Mouse (Mus musculus): Measurements from ENCODE around the gene Osmr. TPM values are rescaled to one million over a fixed set of nuclear protein-coding genes. Genes with fewer than 3 reads are reported as not detected.

Gene Osmr
- 0.85 and 1.8 TPM in 2 replicates for polyA plus RNA-seq (2014; fragmentation: Nextera tagmentation; extraction: Ambion mirVana)

- 14% methylated on average over 16 of the region's 16 CpGs for WGBS
- DNase-seq (peak; percentile 9), ATAC-seq (ENCODE audit: low FRiP score, low TSS enrichment) (no peak)
- Histone ChIP-seq H3K27ac (replicated peaks; ENCODE audit: low read depth, low read length) (no peak within 1 kb of the TSS), H3K27me3 (ENCODE audit: control insufficient read depth, insufficient read depth, low read length) (peaks cover 20% of the 10 kb centered on the region), H3K9me3 (ENCODE audit: control insufficient read depth, low read length) (no peaks in the 10 kb centered on the region), H3K4me2 (ENCODE audit: low read length) (peak within 1 kb of the TSS; percentile 68), H3K36me3 (ENCODE audit: control insufficient read depth, insufficient read depth, low read length) (no peaks in the 10 kb centered on the region), H3K4me3 (replicated peaks; ENCODE audit: low read depth, low read length) (peak within 1 kb of the TSS; percentile 38), H3K9ac (replicated peaks; ENCODE audit: low read length) (peak within 1 kb of the TSS; percentile 34; the same call in 1 of the 2 replicates), H3K4me1 (ENCODE audit: control insufficient read depth, insufficient read depth, low read length) (peaks cover 11% of the 10 kb centered on the region)
Measured at GRCm38 (mm10) chr15:6874601-6875019, at the start of gene Osmr. Osmr (minus strand) TSS chr15:6874969.

- no peaks in the 10 kb centered on the region for H3K36me3 ChIP-seq (ENCODE audit: control insufficient read depth, insufficient read depth, low read length)
- H3K4me2 ChIP-seq (ENCODE audit: low read length): no peak overlapping the region
- H3K4me3 ChIP-seq (replicated peaks; ENCODE audit: low read depth, low read length): no peak overlapping the region
- H3K4me1 ChIP-seq (ENCODE audit: control insufficient read depth, insufficient read depth, low read length): no peaks in the 10 kb centered on the region
- H3K9me3 ChIP-seq (ENCODE audit: control insufficient read depth, low read length): no peaks in the 10 kb centered on the region
- WGBS: 81% methylated on average over 6 of the region's 6 CpGs
- no peak overlapping the region for H3K9ac ChIP-seq (replicated peaks; ENCODE audit: low read length)
- no peaks in the 10 kb centered on the region for H3K27me3 ChIP-seq (ENCODE audit: control insufficient read depth, insufficient read depth, low read length)
- H3K27ac ChIP-seq (replicated peaks; ENCODE audit: low read depth, low read length): no peak overlapping the region
- ATAC-seq (ENCODE audit: low FRiP score, low TSS enrichment) (no peak), DNase-seq (no peak)
Measured at GRCm38 (mm10) chr15:6919406-6919805, 44.6 kb upstream of the Osmr start.

- Histone ChIP-seq H3K4me1 (ENCODE audit: control insufficient read depth, insufficient read depth, low read length) (no peaks in the 10 kb centered on the region), H3K4me2 (ENCODE audit: low read length) (no peak overlapping the region), H3K27me3 (ENCODE audit: control insufficient read depth, insufficient read depth, low read length) (no peaks in the 10 kb centered on the region), H3K36me3 (ENCODE audit: control insufficient read depth, insufficient read depth, low read length) (no peaks in the 10 kb centered on the region), H3K9me3 (ENCODE audit: control insufficient read depth, low read length) (no peaks in the 10 kb centered on the region), H3K27ac (replicated peaks; ENCODE audit: low read depth, low read length) (no peak overlapping the region), H3K4me3 (replicated peaks; ENCODE audit: low read depth, low read length) (no peak overlapping the region), H3K9ac (replicated peaks; ENCODE audit: low read length) (no peak overlapping the region)
- ATAC-seq (ENCODE audit: low FRiP score, low TSS enrichment) (no peak), DNase-seq (no peak)
- WGBS: 94% methylated on average over 6 of the region's 6 CpGs
Measured at GRCm38 (mm10) chr15:6914163-6914562, 39.4 kb upstream of the Osmr start.

GRCm38 (mm10) chr15:6909669-6910068 lies 34.9 kb upstream of the Osmr start:
- Histone ChIP-seq H3K27me3 (ENCODE audit: control insufficient read depth, insufficient read depth, low read length) (no peaks in the 10 kb centered on the region), H3K9ac (replicated peaks; ENCODE audit: low read length) (0 out of 2 replicates have a peak overlapping the region, but pooled peaks have one; percentile 32), H3K36me3 (ENCODE audit: control insufficient read depth, insufficient read depth, low read length) (no peaks in the 10 kb centered on the region), H3K4me1 (ENCODE audit: control insufficient read depth, insufficient read depth, low read length) (no peaks in the 10 kb centered on the region), H3K4me2 (ENCODE audit: low read length) (peak overlapping the region; percentile 35), H3K9me3 (ENCODE audit: control insufficient read depth, low read length) (no peaks in the 10 kb centered on the region), H3K27ac (replicated peaks; ENCODE audit: low read depth, low read length) (no peak overlapping the region), H3K4me3 (replicated peaks; ENCODE audit: low read depth, low read length) (no peak overlapping the region)
- DNase-seq (peak; percentile 95), ATAC-seq (ENCODE audit: low FRiP score, low TSS enrichment) (peak; percentile 83)
- WGBS: 4% methylated on average over 11 of the region's 11 CpGs

- WGBS: 59% methylated on average over 14 of the region's 14 CpGs
- Histone ChIP-seq H3K4me1 (ENCODE audit: control insufficient read depth, insufficient read depth, low read length) (no peaks in the 10 kb centered on the region), H3K9ac (replicated peaks; ENCODE audit: low read length) (no peak overlapping the region), H3K36me3 (ENCODE audit: control insufficient read depth, insufficient read depth, low read length) (no peaks in the 10 kb centered on the region), H3K27ac (replicated peaks; ENCODE audit: low read depth, low read length) (no peak overlapping the region), H3K4me2 (ENCODE audit: low read length) (no peak overlapping the region), H3K9me3 (ENCODE audit: control insufficient read depth, low read length) (no peaks in the 10 kb centered on the region), H3K4me3 (replicated peaks; ENCODE audit: low read depth, low read length) (no peak overlapping the region), H3K27me3 (ENCODE audit: control insufficient read depth, insufficient read depth, low read length) (no peaks in the 10 kb centered on the region)
- ATAC-seq (ENCODE audit: low FRiP score, low TSS enrichment) (no peak), DNase-seq (no peak)
Measured at GRCm38 (mm10) chr15:6909084-6909483, 34.3 kb upstream of the Osmr start.

GRCm38 (mm10) chr15:6908601-6909000 lies 33.8 kb upstream of the Osmr start:
- H3K36me3 ChIP-seq (ENCODE audit: control insufficient read depth, insufficient read depth, low read length): no peaks in the 10 kb centered on the region
- H3K9me3 ChIP-seq (ENCODE audit: control insufficient read depth, low read length): no peaks in the 10 kb centered on the region
- no peak overlapping the region for H3K4me2 ChIP-seq (ENCODE audit: low read length)
- ATAC-seq (ENCODE audit: low FRiP score, low TSS enrichment): no peak
- H3K9ac ChIP-seq (replicated peaks; ENCODE audit: low read length): no peak overlapping the region
- no peak for DNase-seq
- H3K27ac ChIP-seq (replicated peaks; ENCODE audit: low read depth, low read length): no peak overlapping the region
- no peak overlapping the region for H3K4me3 ChIP-seq (replicated peaks; ENCODE audit: low read depth, low read length)
- 67% methylated on average over 5 of the region's 5 CpGs for WGBS
- H3K27me3 ChIP-seq (ENCODE audit: control insufficient read depth, insufficient read depth, low read length): no peaks in the 10 kb centered on the region
- no peaks in the 10 kb centered on the region for H3K4me1 ChIP-seq (ENCODE audit: control insufficient read depth, insufficient read depth, low read length)

GRCm38 (mm10) chr15:6906260-6907047 lies 31.7 kb upstream of the Osmr start:
- ATAC-seq (ENCODE audit: low FRiP score, low TSS enrichment): no peak
- no peaks in the 10 kb centered on the region for H3K27me3 ChIP-seq (ENCODE audit: control insufficient read depth, insufficient read depth, low read length)
- no peak for DNase-seq
- H3K4me1 ChIP-seq (ENCODE audit: control insufficient read depth, insufficient read depth, low read length): no peaks in the 10 kb centered on the region
- H3K27ac ChIP-seq (replicated peaks; ENCODE audit: low read depth, low read length): no peak overlapping the region
- no peak overlapping the region for H3K4me3 ChIP-seq (replicated peaks; ENCODE audit: low read depth, low read length)
- no peaks in the 10 kb centered on the region for H3K9me3 ChIP-seq (ENCODE audit: control insufficient read depth, low read length)
- 89% methylated on average over 19 of the region's 19 CpGs for WGBS
- H3K4me2 ChIP-seq (ENCODE audit: low read length): no peak overlapping the region
- no peak overlapping the region for H3K9ac ChIP-seq (replicated peaks; ENCODE audit: low read length)
- no peaks in the 10 kb centered on the region for H3K36me3 ChIP-seq (ENCODE audit: control insufficient read depth, insufficient read depth, low read length)

GRCm38 (mm10) chr15:6905726-6906125 lies 31.0 kb upstream of the Osmr start:
- Histone ChIP-seq H3K4me3 (replicated peaks; ENCODE audit: low read depth, low read length) (no peak overlapping the region), H3K4me2 (ENCODE audit: low read length) (no peak overlapping the region), H3K36me3 (ENCODE audit: control insufficient read depth, insufficient read depth, low read length) (no peaks in the 10 kb centered on the region), H3K27me3 (ENCODE audit: control insufficient read depth, insufficient read depth, low read length) (no peaks in the 10 kb centered on the region), H3K4me1 (ENCODE audit: control insufficient read depth, insufficient read depth, low read length) (no peaks in the 10 kb centered on the region), H3K9ac (replicated peaks; ENCODE audit: low read length) (no peak overlapping the region), H3K27ac (replicated peaks; ENCODE audit: low read depth, low read length) (no peak overlapping the region), H3K9me3 (ENCODE audit: control insufficient read depth, low read length) (no peaks in the 10 kb centered on the region)
- WGBS: 93% methylated on average over 4 of the region's 4 CpGs
- no peak for DNase-seq
- no peak for ATAC-seq (ENCODE audit: low FRiP score, low TSS enrichment)
